Mouse (Mus musculus): ENCODE results near the gene Mgat4b.

Gene Mgat4b

DNA sequence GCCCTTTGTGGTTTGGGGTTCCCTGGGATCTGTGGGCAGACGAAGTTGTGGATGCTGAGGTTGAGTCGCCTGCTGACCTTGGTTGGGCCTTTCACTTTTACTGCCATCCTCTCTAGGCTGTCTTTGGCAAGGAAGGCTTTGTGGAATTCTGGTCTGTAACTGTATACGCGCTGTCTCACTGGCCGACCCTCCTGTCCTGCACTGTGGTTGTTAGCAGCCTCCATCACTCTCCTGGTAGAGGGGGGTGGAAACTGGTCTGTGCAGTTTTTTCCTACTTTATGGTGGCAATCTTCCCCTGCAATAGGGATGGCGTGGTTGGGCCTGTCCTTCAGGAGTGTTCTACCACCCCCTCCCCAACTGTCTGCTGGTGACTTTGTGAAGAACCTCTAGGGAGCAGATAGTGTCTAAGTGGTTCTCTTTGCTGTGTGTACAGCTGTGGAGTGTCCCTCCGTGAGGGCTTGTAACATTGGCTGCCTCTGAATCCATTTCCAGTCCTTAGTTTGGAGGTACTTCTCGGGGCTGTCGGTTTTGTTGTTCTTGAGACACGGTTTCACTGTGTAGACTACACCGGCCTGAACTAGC is 42.1 kb downstream of the Mgat4b start:
- DNase-seq (ENCODE audit: low read depth) = no peak

DNA sequence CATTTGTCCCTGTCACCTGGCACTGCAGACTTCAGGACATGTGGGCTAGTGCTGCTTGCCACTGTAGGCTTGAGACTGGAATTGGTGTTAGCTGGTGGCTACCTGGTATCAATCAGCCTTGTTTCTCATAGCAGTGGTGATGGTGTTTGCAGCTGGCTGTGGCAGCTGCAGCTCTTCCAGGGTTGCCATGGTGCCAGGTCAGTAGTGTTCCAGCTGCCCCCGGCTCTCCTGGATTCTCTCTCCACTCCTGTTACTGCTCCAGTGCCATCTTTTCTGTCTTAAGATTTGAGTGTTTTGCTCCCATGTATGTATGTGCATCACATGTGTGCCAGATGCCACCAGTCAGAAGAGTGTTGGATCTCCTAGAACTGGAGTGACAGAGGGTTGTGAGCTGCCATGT is 42.7 kb downstream of the Mgat4b start:
- DNase-seq (ENCODE audit: low read depth) = no peak

DNA sequence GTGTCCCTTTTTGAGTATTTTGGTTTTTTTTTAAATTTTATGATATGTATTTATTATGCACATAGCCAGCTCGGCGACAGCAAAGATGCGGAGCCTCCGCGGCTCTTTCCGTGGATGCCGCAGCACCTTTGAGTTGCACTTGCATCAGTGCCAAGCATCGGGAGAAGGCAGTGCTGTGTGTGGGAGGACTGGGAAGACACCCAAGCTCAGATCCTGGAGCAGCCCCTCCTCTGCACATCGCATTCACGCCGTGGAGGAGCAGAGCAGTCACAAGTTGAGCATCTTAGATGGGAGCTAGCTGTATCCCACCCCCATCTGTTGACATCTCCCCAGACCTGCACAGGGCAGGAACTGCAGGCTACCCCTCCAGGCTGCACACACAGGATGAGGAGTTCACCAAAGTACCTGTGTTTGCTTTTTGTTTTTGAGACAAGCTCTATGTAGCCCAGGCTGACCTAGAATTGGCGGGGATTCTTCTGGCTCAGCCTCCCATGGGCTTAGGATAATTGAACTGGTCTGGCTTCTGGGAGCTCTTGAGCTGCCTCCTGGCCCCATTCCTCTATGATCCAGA is 43.4 kb downstream of the Mgat4b start:
- no peak for DNase-seq (ENCODE audit: low read depth)

DNA sequence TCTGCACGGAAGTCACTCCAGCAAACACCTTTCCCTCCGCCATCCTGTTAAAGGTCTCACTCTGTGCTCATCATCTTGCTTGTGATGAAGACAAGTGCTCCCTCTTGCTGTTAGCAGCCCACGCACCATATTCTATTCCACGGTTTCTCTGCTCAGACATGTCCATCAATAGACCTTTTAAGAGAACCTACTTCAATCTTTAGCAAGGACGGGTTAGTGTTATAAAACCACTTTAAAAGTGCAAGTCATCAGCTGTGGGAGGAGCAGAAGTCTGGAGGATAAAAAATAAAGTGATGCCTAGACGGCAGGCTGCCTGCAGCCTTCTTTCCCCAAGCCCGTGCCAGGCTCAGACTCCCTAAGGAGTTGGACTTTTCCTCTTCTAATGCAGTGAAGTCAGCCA is 45.9 kb downstream of the Mgat4b start:
- no peak for DNase-seq (ENCODE audit: low read depth)

DNA sequence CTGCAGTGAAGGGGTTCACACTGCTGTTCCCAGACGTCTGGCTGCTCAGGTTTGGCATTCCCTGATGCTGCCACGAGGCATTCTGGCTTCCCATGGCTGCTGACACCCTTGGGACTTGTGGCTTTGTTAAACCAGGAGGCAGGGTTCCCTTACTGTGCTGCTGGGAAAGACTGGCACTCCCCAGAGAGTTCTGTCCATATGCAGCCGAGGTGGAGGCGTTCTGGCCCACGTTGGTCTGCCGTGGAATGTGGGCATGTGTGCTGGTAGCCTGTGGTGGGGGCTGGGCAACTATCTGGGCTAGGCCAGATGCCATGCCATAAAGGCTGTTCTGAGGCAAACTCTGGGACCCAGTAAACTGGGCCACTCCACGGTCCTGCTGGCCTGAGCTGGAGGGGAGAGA is 47.6 kb downstream of the Mgat4b start:
- no peak for DNase-seq (ENCODE audit: low read depth)

DNA sequence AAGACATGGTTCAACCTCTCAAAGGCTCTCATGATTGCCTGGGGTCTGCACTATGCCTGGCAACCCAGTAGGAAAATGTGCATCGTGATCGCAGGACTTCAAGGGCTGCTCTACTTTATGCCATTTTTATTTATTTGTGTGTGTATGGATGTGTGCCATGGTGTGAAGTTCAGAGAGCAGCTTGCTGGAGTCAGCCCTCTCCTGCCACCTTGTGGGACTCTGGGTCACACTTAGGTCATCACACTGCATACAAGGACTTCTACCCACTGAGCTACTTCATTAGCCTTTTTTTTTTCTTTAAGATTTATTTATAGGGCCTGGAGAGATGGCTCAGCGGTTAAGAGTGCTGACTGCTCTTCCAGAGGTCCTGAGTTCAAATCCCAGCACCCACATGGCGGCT is 51.3 kb downstream of the Mgat4b start:
- no peak for DNase-seq (ENCODE audit: low read depth)

DNA sequence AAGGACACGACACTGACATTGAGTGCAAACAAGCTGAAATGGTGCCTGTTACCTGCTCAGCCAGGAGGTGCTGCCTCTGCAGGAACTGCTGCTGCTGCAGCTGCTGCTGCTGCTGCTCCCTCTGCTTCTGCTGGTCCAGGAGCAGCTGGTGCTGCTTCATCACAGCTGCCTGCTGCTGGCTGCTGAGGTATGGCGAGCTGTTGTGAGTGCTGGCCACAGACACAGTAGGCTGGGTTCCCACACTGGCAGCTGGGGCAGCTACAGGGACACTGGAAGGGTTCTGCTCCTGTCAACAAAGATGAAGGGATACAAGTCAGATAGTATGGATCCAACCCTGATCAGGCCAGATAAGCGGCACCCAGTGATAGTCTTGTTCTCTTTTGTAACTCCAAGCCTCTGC is 52.5 kb downstream of the Mgat4b start:
- DNase-seq (ENCODE audit: low read depth) = no peak

DNA sequence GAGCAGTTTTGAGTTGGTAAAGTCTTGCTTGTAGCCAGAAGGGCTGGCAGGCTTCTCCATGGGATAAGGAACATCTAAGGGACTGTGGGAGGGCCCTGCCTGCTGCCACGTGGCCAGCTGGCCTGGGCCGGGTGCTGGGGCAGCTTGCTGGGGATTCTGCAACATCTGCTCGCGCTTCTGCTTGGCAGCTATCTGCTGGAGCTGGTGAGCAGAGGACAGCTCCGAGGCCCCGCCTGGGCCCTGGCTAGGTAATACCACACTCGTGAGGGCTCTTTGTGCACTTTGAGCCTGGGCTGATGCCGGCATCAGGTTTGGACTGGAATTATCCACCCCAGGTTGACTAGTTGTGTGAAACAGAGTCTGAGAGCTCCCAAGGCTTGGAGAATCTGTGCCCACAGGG is 55.2 kb downstream of the Mgat4b start:
- DNase-seq (ENCODE audit: low read depth) = no peak

DNA sequence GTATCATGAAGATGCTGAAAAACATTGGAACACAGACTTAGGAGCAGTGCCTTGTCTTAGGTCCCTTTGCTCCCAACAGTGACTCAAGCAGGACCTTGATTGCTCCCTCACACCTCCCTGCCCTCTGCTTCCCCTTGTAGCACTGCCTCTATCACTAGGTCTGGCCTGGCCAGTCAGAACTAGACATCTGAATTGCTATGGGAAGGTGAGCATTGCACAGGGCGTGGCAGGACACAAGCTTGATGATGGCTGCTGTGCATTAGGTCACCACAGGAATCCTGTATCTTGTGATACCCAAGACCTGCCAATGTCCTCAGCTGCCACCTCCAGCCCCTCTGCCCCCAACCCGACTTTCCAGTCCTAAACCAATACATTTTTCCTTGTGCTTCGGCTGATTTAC is 56.3 kb downstream of the Mgat4b start:
- no peak for DNase-seq (ENCODE audit: low read depth)

DNA sequence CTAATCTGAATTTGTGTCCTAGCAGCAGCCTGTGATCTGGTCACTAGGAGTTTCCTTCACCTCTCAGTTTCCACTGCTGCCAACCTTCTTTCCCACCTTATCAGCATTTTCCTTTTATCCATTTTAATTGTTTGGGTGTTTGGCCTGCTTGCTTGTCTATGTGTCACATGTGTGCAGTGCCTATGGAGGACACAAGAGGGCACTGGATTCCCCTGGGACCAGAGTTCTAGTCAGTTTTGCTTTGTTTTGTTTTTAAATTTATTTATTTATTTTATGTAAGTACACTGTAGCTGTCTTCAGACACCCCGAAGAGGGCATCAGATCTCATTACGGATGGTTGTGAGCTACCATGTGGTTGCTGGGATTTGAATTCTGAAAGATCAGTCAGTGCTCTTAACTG is 58.5 kb downstream of the Mgat4b start:
- no peak for DNase-seq (ENCODE audit: low read depth)

DNA sequence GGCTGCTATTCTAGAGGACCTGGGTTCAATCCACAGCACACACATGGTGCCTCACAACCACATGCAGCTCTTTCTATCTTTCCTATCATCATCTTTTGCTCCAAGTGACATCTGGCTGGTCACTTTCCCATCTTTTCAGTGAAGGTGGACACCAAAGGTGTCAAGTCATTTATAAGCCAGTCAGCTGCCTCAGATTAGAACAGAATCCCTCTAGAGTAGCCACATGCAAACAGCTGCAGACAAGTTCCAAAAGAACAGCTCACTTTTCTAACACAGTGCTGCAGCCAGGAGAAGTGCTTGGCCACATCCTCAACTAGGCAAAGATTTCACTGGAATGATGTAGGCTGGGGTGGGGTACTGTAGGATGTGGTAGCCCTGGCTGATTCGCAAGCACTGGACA is 59.2 kb downstream of the Mgat4b start:
- no peak for DNase-seq (ENCODE audit: low read depth)

DNA sequence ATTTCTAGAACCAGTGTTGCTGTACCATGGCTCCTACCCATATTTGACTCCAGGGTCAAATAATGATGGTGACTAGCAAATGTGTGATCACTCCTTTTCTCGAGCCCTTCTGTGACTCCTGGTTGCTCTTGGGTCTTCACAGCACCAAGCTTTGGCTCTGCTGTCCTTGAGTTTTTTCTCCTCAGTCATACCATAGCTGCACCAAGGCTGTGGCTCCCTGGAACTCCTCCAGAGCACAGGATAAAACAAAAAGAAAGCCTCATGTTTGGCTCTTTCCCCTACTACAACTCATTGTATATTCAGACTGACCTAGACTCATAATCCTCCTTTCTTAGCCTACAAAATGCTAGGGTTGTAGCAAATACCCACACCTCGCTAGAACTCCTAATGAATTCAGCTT is 62.1 kb downstream of the Mgat4b start:
- no peak for DNase-seq (ENCODE audit: low read depth)

DNA sequence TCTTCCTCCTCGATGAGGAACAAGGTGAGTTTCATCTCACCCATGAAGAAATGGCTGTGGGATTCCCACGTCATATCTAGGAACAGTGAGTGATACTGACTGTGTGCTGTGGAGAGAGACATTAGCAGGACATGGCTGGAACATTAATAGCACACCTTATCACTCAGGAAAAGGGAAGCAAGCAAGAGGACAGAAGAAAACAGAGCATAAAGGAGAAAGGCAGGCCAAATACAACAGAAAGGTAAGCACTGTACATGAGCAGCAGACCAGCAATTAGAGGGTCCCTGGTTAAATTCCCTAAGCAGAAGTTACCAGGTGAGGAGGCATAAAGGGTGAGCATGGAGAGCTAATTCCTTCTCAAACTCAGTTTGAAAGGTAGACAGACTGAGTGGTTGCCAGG is 64.4 kb downstream of the Mgat4b start:
- no peak for DNase-seq (ENCODE audit: low read depth)

DNA sequence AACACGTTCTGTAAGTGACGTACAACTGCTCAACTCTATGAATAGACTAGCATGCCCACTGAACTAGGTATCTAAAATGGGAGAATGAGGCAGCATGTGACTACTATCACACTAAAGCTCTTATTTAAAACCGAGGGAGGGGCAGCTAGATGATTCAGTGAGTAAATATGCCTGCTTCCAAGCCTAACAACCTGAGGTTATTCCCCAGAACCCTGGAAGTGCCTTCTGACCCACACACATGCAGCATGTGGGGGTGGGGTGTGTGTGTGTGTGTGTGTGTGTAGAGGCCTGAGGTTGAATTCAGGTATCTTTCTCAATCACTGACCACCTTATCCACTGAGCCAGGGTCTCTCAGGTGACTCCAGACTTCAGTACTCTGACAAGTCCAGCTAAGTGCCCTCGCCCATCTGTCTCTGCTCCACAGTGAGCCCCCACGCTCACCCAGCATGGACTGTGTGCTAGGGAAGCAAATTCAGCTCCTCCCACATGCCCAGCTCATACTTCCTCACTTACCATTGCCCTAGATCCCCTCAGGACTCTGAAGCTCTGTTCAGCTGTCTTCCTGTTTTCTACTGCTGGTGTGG is 65.0 kb downstream of the Mgat4b start:
- no peak for DNase-seq (ENCODE audit: low read depth)

DNA sequence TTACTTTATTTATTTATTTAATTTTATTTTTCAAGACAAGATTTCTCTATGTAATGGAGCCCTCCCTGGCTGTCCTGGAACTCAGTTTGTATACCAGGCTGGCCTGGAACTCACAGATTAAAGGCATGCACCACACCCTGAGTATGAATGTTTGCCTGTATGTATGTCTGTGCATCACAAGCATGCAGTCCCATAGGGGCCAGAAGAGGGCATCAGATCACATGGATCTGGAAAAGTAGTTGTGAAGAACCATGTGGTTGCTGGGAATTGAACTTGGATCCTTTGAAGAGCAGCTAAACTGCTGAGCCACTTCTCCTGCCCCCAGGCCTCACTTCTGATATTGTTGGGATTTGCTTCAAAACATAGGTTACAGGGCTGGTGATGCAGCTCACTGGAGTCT is 66.3 kb downstream of the Mgat4b start:
- no peak for DNase-seq (ENCODE audit: low read depth)

DNA sequence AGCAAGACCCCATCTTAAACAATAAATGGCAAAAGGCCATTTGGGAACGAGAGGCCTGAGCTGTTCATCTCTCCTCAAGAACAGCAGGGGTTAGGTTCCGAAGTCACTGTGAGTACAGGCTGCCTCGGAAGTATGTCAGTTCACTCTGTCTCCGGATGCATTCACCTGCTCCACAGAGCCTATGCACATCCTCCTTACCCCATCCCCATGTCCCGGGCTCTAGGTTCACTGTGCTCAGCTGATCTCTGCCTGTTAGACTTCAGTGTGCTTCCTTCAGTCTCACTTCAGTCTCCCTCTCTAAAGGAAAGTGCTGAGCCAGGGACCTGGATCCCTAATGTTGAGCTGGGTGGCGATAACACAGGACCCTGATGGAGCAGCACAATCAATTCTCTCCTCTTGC is 67.0 kb downstream of the Mgat4b start:
- no peak for DNase-seq (ENCODE audit: low read depth)

DNA sequence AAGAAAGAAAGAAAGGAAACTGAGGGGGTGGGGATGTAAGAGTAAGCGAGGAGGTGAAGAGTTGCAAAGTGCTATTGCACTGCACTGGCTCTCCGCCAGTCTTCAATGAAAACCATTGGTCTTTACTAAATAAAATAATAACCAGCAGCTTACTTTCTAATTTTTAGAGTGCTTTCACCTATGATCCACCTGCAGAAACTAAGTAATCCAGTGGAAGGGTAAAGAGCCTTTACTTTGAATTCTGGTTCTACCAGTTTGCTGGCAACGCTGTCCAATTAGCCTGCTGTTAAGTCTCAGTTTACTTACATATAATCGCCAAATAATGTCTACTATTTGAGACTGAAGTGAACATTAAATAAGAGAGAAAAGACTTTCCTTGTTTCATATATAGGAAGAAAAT is 68.3 kb downstream of the Mgat4b start:
- DNase-seq (ENCODE audit: low read depth) = no peak

DNA sequence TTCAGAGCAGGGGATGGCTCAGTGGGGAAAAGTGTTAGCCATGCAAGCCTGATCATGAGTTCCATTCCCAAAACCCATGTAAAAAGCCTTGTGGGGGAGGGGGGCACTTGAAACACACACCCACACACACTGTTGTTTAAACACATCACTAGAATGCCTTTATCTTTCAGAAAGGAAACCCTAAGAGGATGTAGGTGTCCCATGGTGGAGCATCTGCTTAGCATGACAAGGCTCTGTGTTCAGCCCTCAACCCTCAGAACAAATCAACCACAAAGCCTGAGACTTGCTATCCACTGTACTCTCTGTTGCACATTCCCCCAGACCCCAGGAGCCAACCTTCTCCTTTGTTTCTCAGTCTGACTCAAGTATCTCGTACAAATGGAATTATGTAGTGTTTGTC is 69.4 kb downstream of the Mgat4b start:
- no peak for DNase-seq (ENCODE audit: low read depth)

Measured in c-Kit-positive CD71-negative TER-119-negative erythroid progenitor cells, embryonic 14.5 days (primary cell).